In the genomic region with DNA sequence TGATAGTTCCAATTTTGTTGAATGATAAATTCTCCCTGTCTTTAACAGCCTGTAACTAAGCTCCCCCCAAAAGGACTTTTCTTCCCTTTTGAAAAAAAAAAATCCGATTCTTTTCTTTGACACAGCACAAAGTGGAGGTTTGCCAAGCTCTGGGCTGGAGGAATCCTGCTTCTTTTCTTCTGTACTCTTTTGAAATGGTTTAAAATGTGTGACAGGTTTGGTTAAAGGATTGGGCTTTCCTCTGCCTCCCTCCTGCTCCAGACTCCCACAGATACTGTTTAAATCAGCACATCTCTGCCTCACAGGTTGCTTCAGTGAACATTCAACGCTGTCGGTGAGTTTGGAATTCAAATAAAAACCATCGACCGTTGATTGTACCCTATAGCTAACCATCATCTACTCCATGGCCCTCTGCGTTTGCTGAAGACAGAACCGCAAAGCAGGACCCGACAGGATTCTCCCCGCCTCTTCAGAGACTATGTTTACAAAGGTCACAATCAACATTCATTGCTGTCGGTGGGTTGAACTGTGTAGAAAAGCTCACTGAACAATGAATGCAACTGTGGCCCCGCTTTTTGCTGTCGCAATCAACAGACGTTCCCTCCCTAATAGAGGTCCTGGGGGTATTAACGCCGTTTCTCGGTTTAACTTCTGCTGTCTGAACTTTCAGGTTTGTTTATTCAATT, we compare ENCODE assay signal across 15 mouse cellular contexts.
DNase-seq lines count a peak whose midpoint lies in the region; ATAC-seq lines count a peak whose summit lies in the region.
"Had no signal": no experiment of that assay in that cellular context is flagged by ENCODE, and none has a peak within 500 bp of the region (broad histone marks: within the 10 kb centered on the region; RNA-seq: fewer than 3 reads in every experiment).

No protein-coding gene starts in this region.

- peaks cover 11% of the 10 kb centered on the region for H3K4me1 ChIP-seq in forebrain, embryonic 14.5 days (ENCODE audit: control insufficient read depth, insufficient read depth, low read length)
- no peaks in the 10 kb centered on the region for H3K4me1 ChIP-seq in neural tube, embryonic 14.5 days (ENCODE audit: control insufficient read depth, insufficient read depth, low read length)
- H3K4me1 ChIP-seq: embryonic facial prominence, embryonic 12.5 days; liver, embryonic 13.5 days had no signal

- H3K4me3 ChIP-seq in forebrain, embryonic 14.5 days (ENCODE audit: low read depth, low read length): no peak overlapping the region
- no peak overlapping the region for H3K4me3 ChIP-seq in neural tube, embryonic 14.5 days (ENCODE audit: low read depth, low read length)
- H3K4me3 ChIP-seq: embryonic facial prominence, embryonic 12.5 days; liver, embryonic 13.5 days had no signal

- 33% methylated on average over 16 of the region's 16 CpGs for WGBS in forebrain, embryonic 14.5 days
- 40% methylated on average over 16 of the region's 16 CpGs for WGBS in neural tube, embryonic 14.5 days

- H3K9me3 ChIP-seq in forebrain, embryonic 14.5 days (replicated peaks; ENCODE audit: control insufficient read depth, low read length): no peaks in the 10 kb centered on the region
- no peaks in the 10 kb centered on the region for H3K9me3 ChIP-seq in neural tube, embryonic 14.5 days (ENCODE audit: control insufficient read depth, low read length)
- H3K9me3 ChIP-seq: embryonic facial prominence, embryonic 12.5 days; liver, embryonic 13.5 days had no signal

- H3K36me3 ChIP-seq in forebrain, embryonic 14.5 days (ENCODE audit: control insufficient read depth, insufficient read depth, low read length): peaks cover 29% of the 10 kb centered on the region
- 0 out of 2 replicates have a peak, but pooled peaks cover 5% of the 10 kb centered on the region for H3K36me3 ChIP-seq in neural tube, embryonic 14.5 days (ENCODE audit: control insufficient read depth, insufficient read depth, low read length)

- no peaks in the 10 kb centered on the region for H3K27me3 ChIP-seq in forebrain, embryonic 14.5 days (replicated peaks; ENCODE audit: control insufficient read depth, insufficient read depth, low read length)
- H3K27me3 ChIP-seq in neural tube, embryonic 14.5 days (ENCODE audit: control insufficient read depth, insufficient read depth, low read length): no peaks in the 10 kb centered on the region
- H3K27me3 ChIP-seq: embryonic facial prominence, embryonic 12.5 days; liver, embryonic 13.5 days had no signal

- H3K4me2 ChIP-seq in forebrain, embryonic 14.5 days (ENCODE audit: low read length): peak overlapping the region; percentile 21; the same call in 1 of the 2 replicates
- no peak overlapping the region for H3K4me2 ChIP-seq in neural tube, embryonic 14.5 days (ENCODE audit: low read depth, low read length)
- H3K4me2 ChIP-seq: embryonic facial prominence, embryonic 12.5 days; liver, embryonic 13.5 days had no signal

- no peak overlapping the region for H3K9ac ChIP-seq in forebrain, embryonic 14.5 days (ENCODE audit: low read length)
- no peak overlapping the region for H3K9ac ChIP-seq in neural tube, embryonic 14.5 days (replicated peaks; ENCODE audit: low read depth, low read length)
- H3K9ac ChIP-seq: embryonic facial prominence, embryonic 12.5 days; liver, embryonic 13.5 days had no signal

- DNase-seq in frontal cortex, adult 2 months (ENCODE audit: extremely low spot score in 1 of 2, low spot score in 1 of 2): peak; percentile 11 to 70
- no peak for DNase-seq in frontal cortex, postnatal 25 days (ENCODE audit: low spot score in 2 of 2)
- DNase-seq in forebrain, embryonic 14.5 days (ENCODE audit: low spot score): peak; percentile 81
- DNase-seq in left cerebral cortex, postnatal 10 days (ENCODE audit: extremely low spot score in 1 of 2, low spot score in 2 of 2): peak; percentile 26 to 41
- no peak for DNase-seq in embryo, embryonic 10 days (ENCODE audit: low spot score)
- no peak for DNase-seq in layer of hippocampus, postnatal 14 days (ENCODE audit: low spot score in 2 of 2)
- DNase-seq in cerebellum, adult 11 months: no peak
- DNase-seq: adrenal gland, postnatal 10 days; cerebellum, adult 11-12 months; layer of hippocampus, adult 9-11 months; liver, embryonic 13.5 days; thymus, postnatal 25 days had no signal

- peak overlapping the region; percentile 81 for H3K27ac ChIP-seq in forebrain, embryonic 14.5 days (ENCODE audit: low read depth, low read length)
- peak overlapping the region; percentile 55 for H3K27ac ChIP-seq in neural tube, embryonic 14.5 days (ENCODE audit: low read depth, low read length)
- H3K27ac ChIP-seq: embryonic facial prominence, embryonic 12.5 days; liver, embryonic 13.5 days; macrophage had no signal

- intact Hi-C loops in left cerebral cortex, postnatal 10 days (cut with DNase I): loop anchor here (10.0 kb wide), 1 partner anchor 61 kb away; no protein-coding TSS in a partner anchor

- peak; percentile 63 for ATAC-seq in forebrain, embryonic 14.5 days
- peak; percentile 62; the same call in 1 of the 2 replicates for ATAC-seq in neural tube, embryonic 14.5 days (ENCODE audit: low read depth)

Comparison
In these comparisons a context has a peak if more than half of its experiments do, and no peak if none do; other contexts are left out.
1. DNase-seq: peak in frontal cortex, adult 2 months (2 of 2), forebrain, embryonic 14.5 days (single experiment) and left cerebral cortex, postnatal 10 days (2 of 2); none in frontal cortex, postnatal 25 days (0 of 2), embryo, embryonic 10 days (single experiment), layer of hippocampus, postnatal 14 days (0 of 2) and cerebellum, adult 11 months (single experiment).